Mouse (Mus musculus) kidney, adult 9 months (tissue): ENCODE data around the gene Cab39l.
"Not testable (repeated sequence)": the region's sequence is repeated elsewhere in the genome, so short reads cannot be mapped to it uniquely, and the experiment has no call there.

ENCODE experiments used
- DNase-seq: peaks from one replicate; pipeline ENCODE4 v3.0.0; 2022

The Cab39l gene

GRCm38 (mm10) chr14:59440558-59441471, at the start of gene Cab39l, which contains the start of gene Setdb2:
Gene Cab39l, plus strand, starts transcription at chr14:59440972.
Gene Setdb2, minus strand, starts transcription at chr14:59440884.
- peak; percentile 97 for DNase-seq

- no peak for DNase-seq
Measured at GRCm38 (mm10) chr14:59395281-59395680, 45.5 kb upstream of the Cab39l start, which contains the start of gene Phf11c. Gene Phf11c, minus strand, starts transcription at chr14:59395381.

- no peak for DNase-seq
Measured at GRCm38 (mm10) chr14:59396999-59397398, 43.8 kb upstream of the Cab39l start.

- DNase-seq = not testable (repeated sequence)
Measured at GRCm38 (mm10) chr14:59414979-59415378, 25.8 kb upstream of the Cab39l start.

- DNase-seq = no peak
Measured at GRCm38 (mm10) chr14:59418171-59418570, 22.6 kb upstream of the Cab39l start.

GRCm38 (mm10) chr14:59422912-59423663, 17.7 kb upstream of the Cab39l start:
- no peak for DNase-seq

- DNase-seq = peak; percentile 76
Measured at GRCm38 (mm10) chr14:59430556-59430955, 10.2 kb upstream of the Cab39l start.

GRCm38 (mm10) chr14:59433902-59434301, 6.9 kb upstream of the Cab39l start:
- no peak for DNase-seq

- peak; percentile 61 for DNase-seq
Measured at GRCm38 (mm10) chr14:59435206-59435605, 5.6 kb upstream of the Cab39l start.

GRCm38 (mm10) chr14:59437398-59437797, 3.4 kb upstream of the Cab39l start:
- DNase-seq = no peak

GRCm38 (mm10) chr14:59438505-59438904, 2.3 kb upstream of the Cab39l start:
- no peak for DNase-seq

- DNase-seq = no peak
Measured at GRCm38 (mm10) chr14:59440039-59440438, 733 bp upstream of the Cab39l start.

GRCm38 (mm10) chr14:59441472-59441805, 667 bp downstream of the Cab39l start:
- DNase-seq = no peak

- no peak for DNase-seq
Measured at GRCm38 (mm10) chr14:59445421-59445820, 4.6 kb downstream of the Cab39l start.

- DNase-seq = peak; percentile 89
Measured at GRCm38 (mm10) chr14:59447981-59448380, 7.2 kb downstream of the Cab39l start.

- DNase-seq = no peak
Measured at GRCm38 (mm10) chr14:59466503-59466902, 25.7 kb downstream of the Cab39l start.

- peak; percentile 38 for DNase-seq
Measured at GRCm38 (mm10) chr14:59467798-59468197, 27.0 kb downstream of the Cab39l start.

- no peak for DNase-seq
Measured at GRCm38 (mm10) chr14:59470781-59471180, 30.0 kb downstream of the Cab39l start.

- DNase-seq = peak; percentile 58
Measured at GRCm38 (mm10) chr14:59478699-59479098, 37.9 kb downstream of the Cab39l start.

- no peak for DNase-seq
Measured at GRCm38 (mm10) chr14:59485247-59485810, 44.6 kb downstream of the Cab39l start.

- no peak for DNase-seq
Measured at GRCm38 (mm10) chr14:59492376-59492775, 51.6 kb downstream of the Cab39l start.

- DNase-seq = no peak
Measured at GRCm38 (mm10) chr14:59497928-59498327, 57.2 kb downstream of the Cab39l start.

GRCm38 (mm10) chr14:59504831-59505230, 64.1 kb downstream of the Cab39l start:
- no peak for DNase-seq
